Comparison of ENCODE assay signal across 12 mouse cellular contexts in the genomic region with DNA sequence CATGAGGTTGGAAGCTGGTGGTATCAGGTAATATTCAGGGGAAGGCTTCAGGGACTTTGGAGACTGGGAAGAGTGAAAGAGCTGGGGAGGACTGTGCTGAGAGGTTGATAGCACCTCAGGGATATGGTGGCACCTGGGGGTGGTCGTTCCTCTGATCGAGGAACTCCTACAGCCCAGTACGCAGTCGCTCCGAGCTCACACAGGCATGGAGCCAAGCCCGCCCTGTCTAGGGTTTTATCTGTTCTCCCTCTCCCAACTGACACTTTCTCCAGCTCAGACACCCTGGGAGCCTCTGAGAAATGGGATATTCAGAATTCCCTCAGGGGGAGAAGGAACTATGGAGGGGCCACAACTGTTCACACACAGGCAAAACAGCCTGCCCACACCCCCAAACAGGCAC. TPM values are rescaled to one million over a fixed set of nuclear protein-coding genes. Genes with fewer than 3 reads are reported as not detected.
DNase-seq lines count a peak whose midpoint lies in the region; ATAC-seq and TF ChIP-seq lines count a peak whose summit lies in the region.
"Had no signal": no experiment of that assay in that cellular context is flagged by ENCODE, and none has a peak within 500 bp of the region (broad histone marks: within the 10 kb centered on the region; RNA-seq: fewer than 3 reads in every experiment).

No protein-coding gene starts in this region.

- no peak overlapping the region for H3K4me2 ChIP-seq in intestine, embryonic 14.5 days (ENCODE audit: low read length)
- no peak overlapping the region for H3K4me2 ChIP-seq in intestine, embryonic 15.5 days (replicated peaks)
- no peak overlapping the region for H3K4me2 ChIP-seq in stomach, embryonic 14.5 days (replicated peaks; ENCODE audit: low read depth, low read length)
- no peak overlapping the region for H3K4me2 ChIP-seq in stomach, postnatal 0 days (replicated peaks; ENCODE audit: low read depth)

- H3K36me3 ChIP-seq in intestine, embryonic 14.5 days (ENCODE audit: control insufficient read depth, insufficient read depth, low read length), result no peaks in the 10 kb centered on the region
- no peaks in the 10 kb centered on the region for H3K36me3 ChIP-seq in intestine, embryonic 15.5 days
- no peaks in the 10 kb centered on the region for H3K36me3 ChIP-seq in stomach, embryonic 14.5 days (ENCODE audit: control insufficient read depth, insufficient read depth, low read length)
- H3K36me3 ChIP-seq in stomach, postnatal 0 days (ENCODE audit: control insufficient read depth, insufficient read depth, low read length), result no peaks in the 10 kb centered on the region
- H3K36me3 ChIP-seq in hindbrain, embryonic 10.5 days, result no peaks in the 10 kb centered on the region
- H3K36me3 ChIP-seq: G1E had no signal

- H3K27me3 ChIP-seq in intestine, embryonic 14.5 days (replicated peaks; ENCODE audit: control insufficient read depth, insufficient read depth, low read length), result no peaks in the 10 kb centered on the region
- H3K27me3 ChIP-seq in intestine, embryonic 15.5 days (replicated peaks), result no peaks in the 10 kb centered on the region
- H3K27me3 ChIP-seq in stomach, embryonic 14.5 days (ENCODE audit: control insufficient read depth, insufficient read depth, low read length), result no peaks in the 10 kb centered on the region
- H3K27me3 ChIP-seq in stomach, postnatal 0 days (ENCODE audit: control insufficient read depth, insufficient read depth, low read length), result no peaks in the 10 kb centered on the region
- H3K27me3 ChIP-seq in hindbrain, embryonic 10.5 days (ENCODE audit: insufficient read depth, poor library complexity, severe bottlenecking), result no peaks in the 10 kb centered on the region

- ATAC-seq in intestine, embryonic 14.5 days (replicated peaks; ENCODE audit: low FRiP score, low TSS enrichment, low read depth), result no peak
- no peak for ATAC-seq in intestine, embryonic 15.5 days
- ATAC-seq in stomach, embryonic 14.5 days (ENCODE audit: insufficient number of reproducible peaks, insufficient read depth, low FRiP score, low read depth), result no peak
- ATAC-seq in stomach, postnatal 0 days (ENCODE audit: low FRiP score, low TSS enrichment), result no peak

- peak overlapping the region; percentile 11; the same call in 1 of the 2 replicates for H3K27ac ChIP-seq in intestine, embryonic 14.5 days (ENCODE audit: low read depth)
- no peak overlapping the region for H3K27ac ChIP-seq in intestine, embryonic 15.5 days
- peak overlapping the region; percentile 10; the same call in 1 of the 2 replicates for H3K27ac ChIP-seq in stomach, embryonic 14.5 days (ENCODE audit: low read length)
- H3K27ac ChIP-seq in stomach, postnatal 0 days (replicated peaks), result no peak overlapping the region
- peak overlapping the region; percentile 80 for H3K27ac ChIP-seq in hindbrain, embryonic 10.5 days

- no peak for TF ChIP-seq EP300 in stomach, postnatal 0 days (optimal IDR thresholded peaks at IDR 0.05)

- intact Hi-C loops in gastrocnemius, postnatal 36 days (cut with DNase I), result no loop called here

- 69% methylated on average over 6 of the region's 6 CpGs for WGBS in intestine, embryonic 14.5 days
- 65% methylated on average over 6 of the region's 6 CpGs for WGBS in intestine, embryonic 15.5 days
- 49% methylated on average over 6 of the region's 6 CpGs for WGBS in stomach, embryonic 14.5 days
- 44% methylated on average over 6 of the region's 6 CpGs for WGBS in stomach, postnatal 0 days
- 85% methylated on average over 6 of the region's 6 CpGs for WGBS in hindbrain, embryonic 10.5 days

- H3K4me3 ChIP-seq in intestine, embryonic 14.5 days (ENCODE audit: low read depth, low read length), result no peak overlapping the region
- H3K4me3 ChIP-seq in intestine, embryonic 15.5 days (replicated peaks), result no peak overlapping the region
- H3K4me3 ChIP-seq in stomach, embryonic 14.5 days (ENCODE audit: low read depth, low read length), result no peak overlapping the region
- H3K4me3 ChIP-seq in stomach, postnatal 0 days (ENCODE audit: low read depth, low read length), result no peak overlapping the region
- H3K4me3 ChIP-seq in hindbrain, embryonic 10.5 days, result no peak overlapping the region

- no peak for TF ChIP-seq CTCF in stomach, postnatal 0 days (IDR thresholded peaks at IDR 0.05; ENCODE audit: low read depth)

- H3K9me3 ChIP-seq in intestine, embryonic 14.5 days (ENCODE audit: control insufficient read depth, low read length), result no peaks in the 10 kb centered on the region
- H3K9me3 ChIP-seq in intestine, embryonic 15.5 days, result no peaks in the 10 kb centered on the region
- H3K9me3 ChIP-seq in stomach, embryonic 14.5 days (ENCODE audit: control insufficient read depth, low read depth, low read length), result no peaks in the 10 kb centered on the region
- H3K9me3 ChIP-seq in stomach, postnatal 0 days (ENCODE audit: control insufficient read depth, low read length), result no peaks in the 10 kb centered on the region
- H3K9me3 ChIP-seq in hindbrain, embryonic 10.5 days, result no peaks in the 10 kb centered on the region

- H3K9ac ChIP-seq in intestine, embryonic 14.5 days (ENCODE audit: low read length), result no peak overlapping the region
- H3K9ac ChIP-seq in intestine, embryonic 15.5 days, result no peak overlapping the region
- no peak overlapping the region for H3K9ac ChIP-seq in stomach, embryonic 14.5 days (replicated peaks; ENCODE audit: low read depth, low read length)
- H3K9ac ChIP-seq in stomach, postnatal 0 days (ENCODE audit: low read length), result no peak overlapping the region

- peaks cover 17% of the 10 kb centered on the region for H3K4me1 ChIP-seq in intestine, embryonic 14.5 days (replicated peaks; ENCODE audit: control insufficient read depth, insufficient read depth, low read length)
- H3K4me1 ChIP-seq in intestine, embryonic 15.5 days (replicated peaks), result peaks cover 10% of the 10 kb centered on the region; the same call in 1 of the 2 replicates
- H3K4me1 ChIP-seq in stomach, embryonic 14.5 days (ENCODE audit: control insufficient read depth, insufficient read depth, low read length), result peaks cover 10% of the 10 kb centered on the region
- H3K4me1 ChIP-seq in stomach, postnatal 0 days (replicated peaks; ENCODE audit: control insufficient read depth, insufficient read depth), result no peaks in the 10 kb centered on the region
- H3K4me1 ChIP-seq in hindbrain, embryonic 10.5 days (replicated peaks), result peaks cover 45% of the 10 kb centered on the region

- no peak for DNase-seq in intestine, embryonic 14.5 days (ENCODE audit: low spot score)
- no peak for DNase-seq in stomach, postnatal 0 days (ENCODE audit: low spot score)
- no peak for DNase-seq in hindbrain, embryonic 10.5 days (ENCODE audit: low spot score)
- no peak for DNase-seq in thymus, postnatal 4 days
- no peak for DNase-seq in gastrocnemius, postnatal 36 days
- no peak for DNase-seq in urinary bladder, postnatal 14 days (ENCODE audit: low spot score)

RNA-seq across cellular contexts. Expression of a gene that starts 25.2 kb away (rescaled TPM):
- 15.7 and 20.0 TPM in 2 replicates for polyA plus RNA-seq in intestine, embryonic 14.5 days (2014; fragmentation: Nextera tagmentation; extraction: Ambion mirVana)
- 13.0 and 13.4 TPM in 2 replicates for polyA plus RNA-seq in intestine, embryonic 15.5 days (2015; fragmentation: Nextera tagmentation; extraction: Ambion mirVana)
- polyA plus RNA-seq in stomach, embryonic 14.5 days (2014; fragmentation: Nextera tagmentation; extraction: Ambion mirVana), result 15.5 and 18.2 TPM in 2 replicates
- 4.9 and 5.2 TPM in 2 replicates for polyA plus RNA-seq in stomach, postnatal 0 days (2015; fragmentation: Nextera tagmentation; extraction: Ambion mirVana)
- 6.0 and 6.6 TPM in 2 replicates for polyA plus RNA-seq in hindbrain, embryonic 10.5 days (2016; fragmentation: Nextera tagmentation; extraction: Ambion mirVana)
- 1 to 10 TPM; 4.9 to 6.1 TPM for total RNA-seq in gastrocnemius, postnatal 36 days (2021)
- polyA plus RNA-seq: G1E had no signal

RNA-seq across cellular contexts. Expression of a gene that starts 29.1 kb away (rescaled TPM):
- polyA plus RNA-seq in intestine, embryonic 14.5 days (2014; fragmentation: Nextera tagmentation; extraction: Ambion mirVana), result not detected in 2 replicates
- polyA plus RNA-seq in intestine, embryonic 15.5 days (2015; fragmentation: Nextera tagmentation; extraction: Ambion mirVana), result not detected in 2 replicates
- polyA plus RNA-seq in stomach, embryonic 14.5 days (2014; fragmentation: Nextera tagmentation; extraction: Ambion mirVana), result not detected in 2 replicates
- polyA plus RNA-seq in stomach, postnatal 0 days (2015; fragmentation: Nextera tagmentation; extraction: Ambion mirVana), result not detected in 2 replicates
- not detected in 2 replicates for polyA plus RNA-seq in hindbrain, embryonic 10.5 days (2016; fragmentation: Nextera tagmentation; extraction: Ambion mirVana)
- not detected for total RNA-seq in gastrocnemius, postnatal 36 days (2021)
- total RNA-seq: common myeloid progenitor, adult 5-6 weeks; G1E; gastrocnemius, postnatal 4 days had no signal
- polyA plus RNA-seq: G1E; limb, embryonic 11.5 days had no signal

RNA-seq across cellular contexts. Expression of a gene that starts 40.6 kb away (rescaled TPM):
- 0.28 and 1.2 TPM in 2 replicates for polyA plus RNA-seq in intestine, embryonic 14.5 days (2014; fragmentation: Nextera tagmentation; extraction: Ambion mirVana)
- 0.36 and 1.1 TPM in 2 replicates for polyA plus RNA-seq in intestine, embryonic 15.5 days (2015; fragmentation: Nextera tagmentation; extraction: Ambion mirVana)
- 1.1 and 2.1 TPM in 2 replicates for polyA plus RNA-seq in stomach, embryonic 14.5 days (2014; fragmentation: Nextera tagmentation; extraction: Ambion mirVana)
- 0.52 and 0.64 TPM in 2 replicates for polyA plus RNA-seq in stomach, postnatal 0 days (2015; fragmentation: Nextera tagmentation; extraction: Ambion mirVana)
- polyA plus RNA-seq in hindbrain, embryonic 10.5 days (2016; fragmentation: Nextera tagmentation; extraction: Ambion mirVana), result 0.25 and 0.50 TPM in 2 replicates
- total RNA-seq in gastrocnemius, postnatal 36 days (2021), result under 1 TPM; 0.54 to 0.66 TPM
- total RNA-seq: common myeloid progenitor, adult 5-6 weeks; G1E had no signal
- polyA plus RNA-seq: G1E had no signal

Comparison
In these comparisons a context has a peak if more than half of its experiments do, and no peak if none do; other contexts are left out.
1. H3K27ac ChIP-seq: peak in intestine, embryonic 14.5 days (single experiment), stomach, embryonic 14.5 days (single experiment) and hindbrain, embryonic 10.5 days (single experiment); none in intestine, embryonic 15.5 days (single experiment) and stomach, postnatal 0 days (single experiment).